Mouse (Mus musculus): ENCODE measurements around the gene Fbxo44.

GRCm38 (mm10) chr4:148139767-148140097 lies 20.6 kb downstream of the Fbxo44 start:
- TF ChIP-seq MAX (IDR thresholded peaks at IDR 0.05; ENCODE audit: low read depth) = no peak
- no peak for TF ChIP-seq POLR2A (IDR thresholded peaks at IDR 0.05; ENCODE audit: insufficient read length, low read depth)
- TF ChIP-seq MYOG (IDR thresholded peaks at IDR 0.05; ENCODE audit: control insufficient read depth in 1 of 3, insufficient read depth in 1 of 3, insufficient read length in 2 of 3, low read depth in 2 of 3) = no peak
- no peak for TF ChIP-seq USF1 (IDR thresholded peaks at IDR 0.05; ENCODE audit: low read depth)
- no peak for TF ChIP-seq REST (IDR thresholded peaks at IDR 0.05; ENCODE audit: insufficient read depth, insufficient read length)
- TF ChIP-seq CEBPB (IDR thresholded peaks at IDR 0.05; ENCODE audit: insufficient read depth, poor library complexity, severe bottlenecking) = no peak
- no peak for TF ChIP-seq TCF3 (IDR thresholded peaks at IDR 0.05; ENCODE audit: insufficient read length, low read depth)
- no peak for TF ChIP-seq POLR2AphosphoS2 (IDR thresholded peaks at IDR 0.05; ENCODE audit: insufficient read length, low read depth)
- no peak for TF ChIP-seq SRF (IDR thresholded peaks at IDR 0.05; ENCODE audit: control insufficient read depth, insufficient read length, low read depth)

Data from myocyte (in vitro differentiated cells).